Mouse (Mus musculus): Measurements from ENCODE around the gene Nipbl.

GRCm38 (mm10) chr15:8455486-8455885, 11.2 kb upstream of the Nipbl start:
- TF ChIP-seq POLR2A (IDR thresholded peaks at IDR 0.05; ENCODE audit: borderline replicate concordance, insufficient read depth, low read length) (no peak), CTCF (IDR thresholded peaks at IDR 0.05; ENCODE audit: borderline replicate concordance, insufficient read depth, low read depth, low read length) (no peak)

Measured in cerebellum, adult 2 months (tissue).